Mouse (Mus musculus) limb, embryonic 11.5 days (tissue): ENCODE results near the gene Otop1. TPM values are rescaled to one million over a fixed set of nuclear protein-coding genes. Genes with fewer than 3 reads are reported as not detected.

Source experiments
- ATAC-seq: fragments of 200-750 bp; cut with Nextera tagmentation; 2 replicates; pipeline ENCODE4 v1.8.0; 2017; ENCODE audit warnings: low read depth; ENCODE audit not compliant: insufficient number of reproducible peaks, low FRiP score, low TSS enrichment
- DNase-seq: peaks from one replicate; pipeline ENCODE4 v3.0.0-alpha.2; 2015; ENCODE audit warnings: low spot score
- H3K27ac ChIP-seq: fragments of 300-500 bp; sonication (generic); replicated peaks from 2 replicates; pipeline ENCODE4 v1.5.1; 2014; ENCODE audit warnings: low read depth, mild to moderate bottlenecking, low read length
- H3K27me3 ChIP-seq: fragments of 300-500 bp; sonication (generic); 2 replicates; pipeline ENCODE4 v1.6.1; 2014; ENCODE audit warnings: mild to moderate bottlenecking, low read length, mixed read lengths; ENCODE audit not compliant: control insufficient read depth, insufficient read depth
- H3K36me3 ChIP-seq: fragments of 300-500 bp; sonication (generic); 2 replicates; pipeline ENCODE4 v1.6.1; 2014; ENCODE audit warnings: mild to moderate bottlenecking, low read length, moderate library complexity, mixed read lengths; ENCODE audit not compliant: control insufficient read depth, insufficient read depth
- H3K4me1 ChIP-seq: fragments of 300-500 bp; sonication (generic); 2 replicates; pipeline ENCODE4 v1.6.1; 2014; ENCODE audit warnings: low read length, mixed read lengths; ENCODE audit not compliant: control insufficient read depth, insufficient read depth
- H3K4me2 ChIP-seq: fragments of 300-500 bp; sonication (generic); 2 replicates; pipeline ENCODE4 v1.6.1; 2014; ENCODE audit warnings: low read depth, mild to moderate bottlenecking, moderate library complexity; ENCODE audit not compliant: severe bottlenecking
- H3K4me3 ChIP-seq: fragments of 300-500 bp; sonication (generic); 2 replicates; pipeline ENCODE4 v1.5.1; 2014; ENCODE audit warnings: low read depth, low read length
- H3K9ac ChIP-seq: fragments of 300-500 bp; sonication (generic); 2 replicates; pipeline ENCODE4 v1.6.1; 2014; ENCODE audit warnings: mild to moderate bottlenecking, low read length
- H3K9me3 ChIP-seq: fragments of 300-500 bp; sonication (generic); 2 replicates; pipeline ENCODE4 v1.6.1; 2016; ENCODE audit warnings: low read length; ENCODE audit not compliant: control insufficient read depth
- WGBS: fragments of 180-500 bp; shearing (Covaris S2); extraction: QIAGEN DNeasy Blood & Tissue Kit; methylation state at CpG from one replicate; pipeline ENCODE4 v1.1.7; 2014; 5-methylcytosine and 5-hydroxymethylcytosine counted together
- polyA plus RNA-seq: library from polyadenylated mRNA; unstranded; fragments of >200 nt; fragmentation: Nextera tagmentation; extraction: Ambion mirVana; gene quantifications from 2 replicates; pipeline ENCODE4 v1.2.1, GENCODE M21; 2014

Gene Otop1
- polyA plus RNA-seq, result 0.28 and 0.40 TPM in 2 replicates

DNA sequence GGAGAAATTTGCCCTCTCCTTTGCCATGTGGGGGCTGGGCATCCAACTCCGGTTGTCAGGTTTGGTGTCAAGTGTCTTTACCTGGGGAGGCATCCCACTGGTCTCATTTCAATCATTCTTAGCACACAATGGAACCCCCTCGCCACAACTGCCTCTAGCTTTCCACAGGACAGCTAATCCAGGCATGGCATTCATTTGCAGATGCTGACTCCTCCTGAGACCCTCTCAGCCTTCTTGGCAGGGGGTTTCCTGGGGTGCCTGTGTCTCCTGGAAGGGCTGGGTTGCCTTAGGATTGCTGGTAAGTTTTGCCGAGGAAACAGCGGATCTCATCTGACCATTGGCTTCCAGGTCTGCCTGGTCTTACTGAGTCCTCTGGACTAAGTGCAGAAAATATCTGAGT, at the start of gene Otop1:
Gene Otop1, plus strand, starts transcription at position 202 of the 400 bp plus-strand sequence.
- no peaks in the 10 kb centered on the region for H3K36me3 ChIP-seq
- peak within 1 kb of the TSS; percentile 16; the same call in 1 of the 2 replicates for H3K4me2 ChIP-seq
- 10% methylated on average over 4 of the region's 4 CpGs for WGBS
- peaks cover 46% of the 10 kb centered on the region for H3K27me3 ChIP-seq
- no peaks in the 10 kb centered on the region for H3K9me3 ChIP-seq
- no peak within 1 kb of the TSS for H3K27ac ChIP-seq
- no peak within 1 kb of the TSS for H3K9ac ChIP-seq
- ATAC-seq (no peak), DNase-seq (peak; percentile 25)
- H3K4me3 ChIP-seq, result peak within 1 kb of the TSS; percentile 3; the same call in 1 of the 2 replicates
- peaks cover 8% of the 10 kb centered on the region; the same call in 1 of the 2 replicates for H3K4me1 ChIP-seq

DNA sequence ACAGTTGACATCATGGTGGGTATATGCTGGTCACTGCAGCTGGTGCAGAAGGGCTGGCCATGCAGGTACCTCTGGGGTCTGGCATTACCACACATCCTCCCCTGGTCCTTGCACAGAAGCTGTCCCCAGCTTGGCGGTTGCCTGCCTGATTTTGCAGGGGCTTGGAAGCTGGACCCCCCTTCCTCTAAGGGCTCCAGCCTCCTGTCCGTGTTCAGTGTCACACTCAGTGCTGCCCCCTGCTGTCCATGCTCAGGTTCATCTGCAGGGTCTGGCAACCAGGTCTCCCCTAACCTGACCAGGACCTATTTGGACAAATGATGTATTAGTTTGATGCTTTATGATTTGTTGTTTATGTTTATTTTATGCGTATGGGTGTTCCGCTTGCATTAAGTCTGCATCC, 40.4 kb upstream of the Otop1 start:
- DNase-seq, result peak; percentile 78
- no peak for ATAC-seq
- H3K9me3 ChIP-seq, result no peaks in the 10 kb centered on the region
- H3K36me3 ChIP-seq, result peaks cover 12% of the 10 kb centered on the region
- H3K9ac ChIP-seq, result no peak overlapping the region
- no peak overlapping the region for H3K4me2 ChIP-seq
- no peak overlapping the region for H3K4me3 ChIP-seq
- H3K4me1 ChIP-seq, result no peaks in the 10 kb centered on the region
- 75% methylated on average over 4 of the region's 4 CpGs for WGBS
- H3K27me3 ChIP-seq, result no peaks in the 10 kb centered on the region
- H3K27ac ChIP-seq, result no peak overlapping the region

- Histone ChIP-seq H3K27ac (no peak overlapping the region), H3K4me2 (no peak overlapping the region), H3K4me1 (no peaks in the 10 kb centered on the region), H3K9me3 (no peaks in the 10 kb centered on the region), H3K36me3 (peaks cover 8% of the 10 kb centered on the region), H3K27me3 (no peaks in the 10 kb centered on the region), H3K4me3 (no peak overlapping the region), H3K9ac (no peak overlapping the region)
- DNase-seq (no peak), ATAC-seq (no peak)
- 91% methylated on average over 2 of the region's 2 CpGs for WGBS
These were observed 39.1 kb upstream of the Otop1 start for GRCm38 (mm10) chr5:38236627-38237026.

GRCm38 (mm10) chr5:38240727-38241472, 34.9 kb upstream of the Otop1 start:
- no peak for DNase-seq
- WGBS, result 61% methylated on average over 5 of the region's 5 CpGs

DNA sequence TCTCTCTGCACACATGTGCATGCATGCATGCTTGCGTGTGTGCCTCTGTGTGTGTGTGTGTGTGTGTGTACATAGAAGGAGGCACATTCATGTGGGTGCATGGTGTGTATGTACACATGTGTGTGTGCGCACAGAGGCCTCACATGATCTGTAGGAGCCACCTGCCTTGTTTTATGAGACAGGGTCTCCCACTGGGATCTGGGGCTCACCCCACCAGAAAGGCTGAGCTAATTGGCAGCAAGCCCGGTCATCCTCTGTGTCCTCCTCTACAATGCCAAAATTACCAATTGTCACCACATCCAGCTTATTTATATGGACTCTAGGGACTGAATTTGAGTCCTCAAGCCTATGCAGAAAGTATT, 34.3 kb upstream of the Otop1 start:
- H3K27me3 ChIP-seq, result no peaks in the 10 kb centered on the region
- 88% methylated on average over 3 of the region's 3 CpGs for WGBS
- no peaks in the 10 kb centered on the region for H3K4me1 ChIP-seq
- DNase-seq (no peak), ATAC-seq (no peak)
- H3K4me2 ChIP-seq, result no peak overlapping the region
- no peak overlapping the region for H3K27ac ChIP-seq
- no peak overlapping the region for H3K9ac ChIP-seq
- no peak overlapping the region for H3K4me3 ChIP-seq
- no peaks in the 10 kb centered on the region for H3K36me3 ChIP-seq
- no peaks in the 10 kb centered on the region for H3K9me3 ChIP-seq

More at GRCm38 (mm10) chr5:38240727-38241472, 34.9 kb upstream of the Otop1 start:
- no peak overlapping the region for H3K9ac ChIP-seq
- no peaks in the 10 kb centered on the region for H3K9me3 ChIP-seq
- peaks cover 2% of the 10 kb centered on the region; the same call in 1 of the 2 replicates for H3K36me3 ChIP-seq
- no peaks in the 10 kb centered on the region for H3K27me3 ChIP-seq
- H3K4me2 ChIP-seq, result no peak overlapping the region
- H3K4me3 ChIP-seq, result no peak overlapping the region
- no peak for ATAC-seq
- H3K27ac ChIP-seq, result no peak overlapping the region
- no peaks in the 10 kb centered on the region for H3K4me1 ChIP-seq

DNA sequence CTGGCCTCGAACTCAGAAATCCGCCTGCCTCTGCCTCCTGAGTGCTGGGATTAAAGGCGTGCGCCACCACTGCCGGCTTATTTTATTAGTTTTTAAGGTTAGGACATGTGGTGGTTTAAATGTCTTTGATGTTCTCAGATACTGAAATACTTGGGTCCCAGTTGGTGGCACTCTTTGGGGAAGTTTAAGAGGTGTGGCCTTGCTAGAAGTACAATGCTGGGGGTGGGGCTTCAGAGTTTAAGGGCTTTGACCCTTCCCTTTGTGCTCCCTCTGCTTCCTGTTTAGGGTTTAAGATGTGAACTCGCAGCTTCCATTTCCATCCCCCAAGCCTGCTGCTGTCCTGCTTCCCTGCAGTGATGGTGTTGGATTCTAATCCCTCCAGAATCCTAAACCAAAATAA, 33.8 kb upstream of the Otop1 start:
- ATAC-seq (no peak), DNase-seq (no peak)
- WGBS, result 89% methylated on average over 6 of the region's 6 CpGs
- no peak overlapping the region for H3K9ac ChIP-seq
- no peak overlapping the region for H3K4me3 ChIP-seq
- no peaks in the 10 kb centered on the region for H3K9me3 ChIP-seq
- no peak overlapping the region for H3K4me2 ChIP-seq
- no peak overlapping the region for H3K27ac ChIP-seq
- no peaks in the 10 kb centered on the region for H3K27me3 ChIP-seq
- H3K4me1 ChIP-seq, result no peaks in the 10 kb centered on the region
- no peaks in the 10 kb centered on the region for H3K36me3 ChIP-seq

DNA sequence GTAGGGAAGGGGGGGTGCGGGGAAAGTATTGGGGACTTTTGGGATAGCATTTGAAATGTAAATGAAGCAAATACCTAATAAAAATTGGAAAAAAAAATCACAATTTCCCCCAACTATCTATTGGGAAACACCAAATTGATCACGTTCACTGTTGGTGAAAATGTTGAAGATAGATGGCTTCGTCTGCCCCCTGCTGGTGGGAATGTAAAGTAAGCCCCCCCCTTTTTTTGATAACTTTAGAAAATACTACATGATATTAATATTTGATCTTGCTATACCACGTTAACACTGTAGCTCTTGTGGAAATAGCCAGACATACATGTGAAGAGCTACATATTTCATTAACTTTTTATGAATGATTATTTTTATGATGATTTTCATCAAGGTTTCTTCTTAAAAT, 20.6 kb upstream of the Otop1 start:
- no peak overlapping the region for H3K9ac ChIP-seq
- no peak overlapping the region for H3K4me3 ChIP-seq
- H3K27ac ChIP-seq, result no peak overlapping the region
- DNase-seq, result no peak
- ATAC-seq, result no peak
- no peak overlapping the region for H3K4me2 ChIP-seq
- no peaks in the 10 kb centered on the region for H3K4me1 ChIP-seq
- no peaks in the 10 kb centered on the region for H3K36me3 ChIP-seq
- 46% methylated on average over 4 of the region's 4 CpGs for WGBS
- no peaks in the 10 kb centered on the region for H3K27me3 ChIP-seq
- H3K9me3 ChIP-seq, result no peaks in the 10 kb centered on the region

DNA sequence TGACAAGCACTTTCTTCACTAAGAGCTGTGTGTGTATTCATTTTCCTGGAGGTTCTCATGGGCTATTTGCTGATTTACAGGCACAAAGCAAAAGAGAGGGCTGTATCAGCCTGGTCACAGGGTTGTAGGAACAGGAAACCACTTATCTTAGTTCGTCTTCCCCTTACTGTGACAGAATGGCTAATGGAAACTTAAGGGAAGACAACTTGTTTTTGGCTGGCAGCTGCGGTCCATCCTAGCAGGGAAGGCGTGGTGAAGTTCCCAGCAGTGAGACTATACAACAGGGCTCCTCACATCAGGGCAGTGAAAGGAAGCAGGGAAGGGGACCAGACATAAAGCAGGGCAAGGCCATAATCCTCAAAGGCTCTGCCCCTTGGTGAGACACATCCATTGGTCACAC, 20.1 kb upstream of the Otop1 start:
- no peak overlapping the region for H3K4me3 ChIP-seq
- no peak overlapping the region for H3K27ac ChIP-seq
- ATAC-seq (no peak), DNase-seq (no peak)
- no peak overlapping the region for H3K9ac ChIP-seq
- no peaks in the 10 kb centered on the region for H3K9me3 ChIP-seq
- H3K27me3 ChIP-seq, result no peaks in the 10 kb centered on the region
- H3K4me2 ChIP-seq, result no peak overlapping the region
- H3K36me3 ChIP-seq, result no peaks in the 10 kb centered on the region
- H3K4me1 ChIP-seq, result no peaks in the 10 kb centered on the region
- 74% methylated on average over 3 of the region's 3 CpGs for WGBS

DNA sequence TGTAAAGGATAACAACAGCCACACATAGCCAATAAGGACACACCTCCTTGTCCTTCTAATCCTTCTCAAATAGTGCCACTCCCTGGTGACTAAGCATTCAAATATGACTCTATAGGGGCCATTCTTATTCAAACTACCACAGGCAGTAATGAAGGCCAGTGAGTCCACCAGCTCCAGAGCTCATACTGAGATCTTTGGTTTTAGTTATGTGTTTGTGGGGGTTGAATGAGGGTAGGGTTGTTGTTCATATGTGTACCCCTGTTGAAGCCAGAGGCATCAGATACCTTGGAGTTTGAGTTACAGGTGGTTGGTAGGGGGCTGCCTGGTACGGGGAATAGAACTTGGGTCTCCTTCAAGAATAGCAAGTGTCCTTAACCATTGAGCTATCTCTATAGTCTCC, 19.2 kb upstream of the Otop1 start:
- WGBS, result 90% methylated on average over 1 of the region's 1 CpGs
- H3K36me3 ChIP-seq, result no peaks in the 10 kb centered on the region
- H3K4me3 ChIP-seq, result no peak overlapping the region
- H3K27ac ChIP-seq, result no peak overlapping the region
- peaks cover 3% of the 10 kb centered on the region; the same call in 1 of the 2 replicates for H3K4me1 ChIP-seq
- H3K9me3 ChIP-seq, result no peaks in the 10 kb centered on the region
- ATAC-seq (no peak), DNase-seq (no peak)
- no peaks in the 10 kb centered on the region for H3K27me3 ChIP-seq
- H3K9ac ChIP-seq, result no peak overlapping the region
- H3K4me2 ChIP-seq, result no peak overlapping the region
